Mouse (Mus musculus) kidney, embryonic 14.5 days (tissue): ENCODE data around the gene Plbd2. TPM values are rescaled to one million over a fixed set of nuclear protein-coding genes. Genes with fewer than 3 reads are reported as not detected.
A peak's percentile ranks its signal among the peaks of the same experiment; 100 is the strongest.

Experiments used
- ATAC-seq: fragments of 200-750 bp; cut with Nextera tagmentation; 2 replicates; pipeline ENCODE4 v1.8.0; 2017; ENCODE audit warnings: moderate number of reproducible peaks, mild to moderate bottlenecking, moderate TSS enrichment, moderate library complexity; ENCODE audit not compliant: low FRiP score, low TSS enrichment
- H3K27ac ChIP-seq: fragments of 300-500 bp; sonication (generic); 2 replicates; pipeline ENCODE4 v1.5.1; 2014; ENCODE audit warnings: low read depth, mild to moderate bottlenecking, low read length, moderate library complexity, mixed read lengths
- H3K27me3 ChIP-seq: fragments of 300-500 bp; sonication (generic); 2 replicates; pipeline ENCODE4 v1.6.1; 2014; ENCODE audit warnings: mild to moderate bottlenecking, low read length; ENCODE audit not compliant: control insufficient read depth, insufficient read depth
- H3K36me3 ChIP-seq: fragments of 300-500 bp; sonication (generic); 2 replicates; pipeline ENCODE4 v1.6.1; 2014; ENCODE audit warnings: low read length, mixed read lengths; ENCODE audit not compliant: control insufficient read depth, insufficient read depth
- H3K4me1 ChIP-seq: fragments of 300-500 bp; sonication (generic); 2 replicates; pipeline ENCODE4 v1.6.1; 2014; ENCODE audit warnings: low read length, mixed read lengths; ENCODE audit not compliant: control insufficient read depth, insufficient read depth
- H3K4me2 ChIP-seq: fragments of 300-500 bp; sonication (generic); replicated peaks from 2 replicates; pipeline ENCODE4 v1.6.1; 2014; ENCODE audit warnings: low read depth, mild to moderate bottlenecking, low read length
- H3K4me3 ChIP-seq: fragments of 300-500 bp; sonication (generic); 2 replicates; pipeline ENCODE4 v1.5.1; 2014; ENCODE audit warnings: mild to moderate bottlenecking, low read length
- H3K9ac ChIP-seq: fragments of 300-500 bp; sonication (generic); 2 replicates; pipeline ENCODE4 v1.6.1; 2014; ENCODE audit warnings: low read depth, mild to moderate bottlenecking, low read length, moderate library complexity
- H3K9me3 ChIP-seq: fragments of 300-500 bp; sonication (generic); 2 replicates; pipeline ENCODE4 v1.6.1; 2016; ENCODE audit warnings: low read length; ENCODE audit not compliant: control insufficient read depth
- WGBS: fragments of 180-500 bp; shearing (Covaris S2); extraction: QIAGEN DNeasy Blood & Tissue Kit; methylation state at CpG from one replicate; pipeline ENCODE4 v1.1.7; 2014; 5-methylcytosine and 5-hydroxymethylcytosine counted together
- polyA plus RNA-seq: library from polyadenylated mRNA; unstranded; fragments of >200 nt; fragmentation: Nextera tagmentation; extraction: Ambion mirVana; gene quantifications from 2 replicates; pipeline ENCODE4 v1.2.1, GENCODE M21; 2014

The Plbd2 gene
- polyA plus RNA-seq, 1 experiment from 2014 or later: 44.5 TPM

DNA sequence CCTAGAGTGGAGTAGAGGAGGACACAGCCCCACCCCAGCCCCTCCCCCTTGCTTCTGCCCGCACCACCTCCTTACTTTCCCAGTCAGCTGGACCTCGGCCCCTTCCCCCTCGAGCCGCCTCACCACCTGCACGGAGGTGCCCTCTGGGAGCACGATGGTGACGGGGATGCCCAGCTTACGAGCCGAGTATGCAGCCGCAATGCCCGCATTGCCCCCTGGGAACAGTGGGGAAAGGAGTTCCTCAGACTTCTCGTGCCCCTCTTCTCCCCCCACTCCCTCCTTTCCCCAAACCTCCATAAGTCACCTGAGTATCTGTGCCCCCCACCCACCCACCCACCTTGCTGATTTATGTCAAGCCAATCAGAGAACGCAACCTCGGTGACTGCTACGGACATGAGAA, 41.5 kb downstream of the Plbd2 start:
- Histone ChIP-seq H3K36me3 (no peaks in the 10 kb centered on the region), H3K4me1 (no peaks in the 10 kb centered on the region), H3K4me2 (no peak overlapping the region), H3K9ac (no peak overlapping the region), H3K4me3 (no peak overlapping the region), H3K27me3 (no peaks in the 10 kb centered on the region), H3K9me3 (no peaks in the 10 kb centered on the region), H3K27ac (no peak overlapping the region)
- no peak for ATAC-seq
- 69% methylated on average over 15 of the region's 15 CpGs for whole genome bisulfite sequencing

DNA sequence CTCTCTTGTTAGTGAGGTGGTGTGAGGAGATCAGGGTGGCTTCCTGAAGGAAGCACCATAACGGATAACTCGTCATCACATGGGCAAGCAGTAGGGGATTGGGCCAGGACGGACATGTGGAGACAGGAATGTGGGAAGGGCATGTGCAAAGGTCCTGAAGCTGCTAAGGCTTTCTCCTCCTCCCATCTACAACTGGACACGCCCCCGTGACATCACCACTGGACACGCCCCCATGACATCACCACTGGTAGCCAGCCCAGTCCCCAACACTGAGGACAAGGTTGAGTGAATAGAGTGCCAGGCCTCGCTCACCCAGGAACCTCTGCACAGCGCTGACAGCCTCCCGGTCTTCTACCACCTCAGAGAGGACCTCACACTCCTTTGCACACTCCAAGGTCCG, 44.3 kb downstream of the Plbd2 start:
- H3K9me3 ChIP-seq: no peaks in the 10 kb centered on the region
- H3K27ac ChIP-seq: no peak overlapping the region
- 72% methylated on average over 10 of the region's 10 CpGs for WGBS
- no peak overlapping the region for H3K4me2 ChIP-seq
- no peak overlapping the region for H3K9ac ChIP-seq
- ATAC-seq: 0 out of 2 replicates have a peak, but pooled peaks have one; percentile 11
- no peak overlapping the region for H3K4me3 ChIP-seq
- H3K4me1 ChIP-seq: no peaks in the 10 kb centered on the region
- H3K27me3 ChIP-seq: no peaks in the 10 kb centered on the region
- no peaks in the 10 kb centered on the region for H3K36me3 ChIP-seq

DNA sequence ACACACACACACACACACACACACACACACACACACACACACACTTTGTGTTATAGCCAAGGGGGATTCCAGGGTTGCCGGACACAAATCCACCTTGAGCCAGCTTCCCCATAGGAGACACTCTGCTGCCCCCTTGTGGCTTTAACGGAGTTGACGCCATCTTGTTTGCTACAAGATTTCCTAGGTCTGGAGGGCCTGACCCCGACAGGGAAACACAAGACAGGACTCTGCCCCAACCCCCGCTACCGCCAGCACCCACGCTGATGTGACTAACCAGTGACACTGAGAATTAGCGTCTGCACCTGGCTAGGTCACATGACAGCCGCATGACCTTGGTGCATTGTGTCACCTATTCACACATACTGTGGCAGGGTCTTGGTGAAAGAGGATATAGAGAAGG, 45.8 kb downstream of the Plbd2 start:
- no peak overlapping the region for H3K9ac ChIP-seq
- H3K9me3 ChIP-seq: no peaks in the 10 kb centered on the region
- ATAC-seq: peak; percentile 29; the same call in 1 of the 2 replicates

DNA sequence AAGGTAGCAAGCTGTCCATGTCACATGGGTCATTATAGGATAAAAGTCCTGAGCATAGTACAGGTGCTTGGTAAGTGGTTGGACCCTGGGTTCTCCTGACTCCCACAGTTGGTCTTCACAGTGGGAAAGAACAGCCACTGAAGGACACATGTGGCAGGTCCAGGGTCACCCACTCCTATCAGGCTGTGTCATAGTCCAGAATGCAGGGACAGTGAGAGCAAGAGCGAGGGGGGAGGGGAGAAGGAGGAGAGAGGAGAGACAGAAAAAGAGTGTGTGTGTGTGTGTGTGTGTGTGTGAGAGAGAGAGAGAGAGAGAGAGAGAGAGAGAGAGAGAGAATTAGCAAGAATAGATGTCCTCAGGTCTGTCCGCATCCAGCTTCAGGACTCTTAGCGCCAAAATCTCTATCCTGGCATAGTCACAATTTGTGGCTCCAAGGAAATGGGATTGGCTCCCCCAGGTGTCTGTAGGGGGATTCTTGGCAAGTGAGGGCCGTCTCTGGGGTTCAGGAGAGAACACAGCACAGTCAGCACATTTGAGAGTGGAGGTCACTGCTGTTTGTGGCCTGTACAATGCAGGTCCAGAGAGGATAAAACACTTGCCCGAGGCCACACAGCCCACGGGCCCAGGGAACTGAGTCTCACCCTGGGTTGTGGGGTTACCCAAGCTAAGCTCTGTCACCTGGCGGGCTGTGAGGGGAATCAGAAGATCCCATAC, 46.4 kb downstream of the Plbd2 start:
- Histone ChIP-seq H3K4me3 (no peak overlapping the region), H3K4me2 (no peak overlapping the region), H3K4me1 (no peaks in the 10 kb centered on the region), H3K9ac (no peak overlapping the region), H3K27me3 (no peaks in the 10 kb centered on the region), H3K9me3 (no peaks in the 10 kb centered on the region), H3K36me3 (no peaks in the 10 kb centered on the region), H3K27ac (no peak overlapping the region)
- 50% methylated on average over 7 of the region's 7 CpGs for WGBS
- ATAC-seq: no peak

More for the DNA sequence above, 45.8 kb downstream of the Plbd2 start:
- Histone ChIP-seq H3K4me2 (no peak overlapping the region), H3K4me1 (no peaks in the 10 kb centered on the region), H3K27me3 (no peaks in the 10 kb centered on the region), H3K4me3 (no peak overlapping the region), H3K27ac (no peak overlapping the region), H3K36me3 (no peaks in the 10 kb centered on the region)
- 6% methylated on average over 9 of the region's 9 CpGs for WGBS

DNA sequence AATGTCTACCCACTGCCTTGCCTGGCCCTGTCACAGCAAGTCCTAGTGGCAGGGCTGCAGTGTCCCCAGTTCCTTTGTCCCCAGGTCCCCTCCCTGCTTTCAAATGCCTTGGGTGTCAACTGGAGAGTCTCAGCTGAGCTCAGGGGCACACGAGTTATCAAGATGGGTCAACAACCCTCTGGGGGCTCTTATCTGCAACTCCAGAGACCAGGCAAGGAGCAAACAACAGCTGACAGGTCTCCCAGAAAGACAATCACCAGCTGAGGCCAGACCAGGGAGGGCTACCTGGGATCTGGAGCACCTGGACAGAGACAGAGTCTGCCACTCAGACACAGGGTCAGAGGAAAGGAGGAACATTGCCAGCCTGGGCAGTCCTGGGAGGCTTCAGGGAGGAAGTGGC, 47.2 kb downstream of the Plbd2 start:
- ATAC-seq: no peak
- 40% methylated on average over 1 of the region's 1 CpGs for WGBS
- no peak overlapping the region for H3K9ac ChIP-seq
- no peaks in the 10 kb centered on the region for H3K27me3 ChIP-seq
- H3K9me3 ChIP-seq: no peaks in the 10 kb centered on the region
- H3K4me1 ChIP-seq: no peaks in the 10 kb centered on the region
- no peak overlapping the region for H3K27ac ChIP-seq
- H3K4me3 ChIP-seq: no peak overlapping the region
- no peaks in the 10 kb centered on the region for H3K36me3 ChIP-seq
- no peak overlapping the region for H3K4me2 ChIP-seq

DNA sequence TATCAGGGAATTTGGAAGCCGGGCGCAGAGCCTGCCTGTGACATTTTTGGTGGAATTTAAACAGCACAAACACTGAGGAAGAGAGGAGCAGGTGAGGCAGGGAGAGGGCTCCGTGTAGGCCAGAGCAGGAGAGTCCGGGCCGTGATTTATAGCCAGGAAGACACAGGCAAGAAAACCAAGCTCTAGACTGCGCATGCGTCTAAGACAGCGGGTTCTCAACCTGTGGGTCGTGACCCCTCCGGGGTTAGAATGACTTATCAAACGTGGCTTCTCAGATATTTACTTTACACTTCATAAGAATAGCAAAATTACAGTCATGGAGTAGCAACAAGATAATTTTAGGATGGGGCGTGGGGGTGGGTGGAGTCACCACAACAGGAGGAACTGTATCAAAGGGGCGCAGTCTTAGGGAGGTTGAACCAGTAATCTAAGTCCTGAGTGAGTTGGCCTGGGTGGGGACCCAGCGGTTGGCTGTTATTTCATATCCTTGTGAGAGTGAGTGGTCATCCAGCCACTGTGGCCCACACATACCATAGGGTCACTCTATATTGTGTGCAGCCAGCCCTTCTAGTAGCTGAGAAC, 48.6 kb downstream of the Plbd2 start:
- no peaks in the 10 kb centered on the region for H3K36me3 ChIP-seq
- 0 out of 2 replicates have a peak, but pooled peaks have one; percentile 36 for ATAC-seq
- WGBS: 26% methylated on average over 14 of the region's 14 CpGs
- no peak overlapping the region for H3K4me3 ChIP-seq
- H3K9me3 ChIP-seq: no peaks in the 10 kb centered on the region
- H3K27me3 ChIP-seq: 0 out of 2 replicates have a peak, but pooled peaks cover 4% of the 10 kb centered on the region
- H3K4me2 ChIP-seq: peak overlapping the region; percentile 2; the same call in 1 of the 2 replicates
- H3K9ac ChIP-seq: no peak overlapping the region
- no peaks in the 10 kb centered on the region for H3K4me1 ChIP-seq
- H3K27ac ChIP-seq: no peak overlapping the region

DNA sequence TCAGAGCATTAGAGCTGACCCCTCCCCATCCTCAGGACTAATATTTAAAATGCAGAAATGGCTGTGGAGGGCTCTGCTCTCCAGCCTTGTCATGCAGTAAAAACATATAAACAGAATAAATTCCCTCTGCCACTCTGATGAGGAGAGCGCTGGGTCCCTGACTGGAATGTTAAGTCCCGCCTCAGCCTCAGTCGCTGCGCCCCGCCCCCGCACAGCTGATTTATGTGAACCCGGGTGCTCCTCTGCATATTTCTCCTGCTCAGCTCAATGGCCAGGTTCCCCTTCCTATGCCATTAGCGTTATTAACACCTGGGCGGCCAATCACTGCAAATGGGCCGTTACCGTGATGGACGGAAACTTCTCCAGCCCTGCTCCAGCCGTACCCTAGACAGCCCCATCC, 56.1 kb downstream of the Plbd2 start:
- no peaks in the 10 kb centered on the region for H3K9me3 ChIP-seq
- ATAC-seq: no peak; the same call in 1 of the 2 replicates
- H3K27me3 ChIP-seq: peaks cover 4% of the 10 kb centered on the region; the same call in 1 of the 2 replicates
- no peak overlapping the region for H3K9ac ChIP-seq
- 27% methylated on average over 13 of the region's 13 CpGs for WGBS
- no peak overlapping the region for H3K27ac ChIP-seq
- H3K4me2 ChIP-seq: no peak overlapping the region
- no peaks in the 10 kb centered on the region for H3K4me1 ChIP-seq
- no peaks in the 10 kb centered on the region for H3K36me3 ChIP-seq
- no peak overlapping the region for H3K4me3 ChIP-seq

DNA sequence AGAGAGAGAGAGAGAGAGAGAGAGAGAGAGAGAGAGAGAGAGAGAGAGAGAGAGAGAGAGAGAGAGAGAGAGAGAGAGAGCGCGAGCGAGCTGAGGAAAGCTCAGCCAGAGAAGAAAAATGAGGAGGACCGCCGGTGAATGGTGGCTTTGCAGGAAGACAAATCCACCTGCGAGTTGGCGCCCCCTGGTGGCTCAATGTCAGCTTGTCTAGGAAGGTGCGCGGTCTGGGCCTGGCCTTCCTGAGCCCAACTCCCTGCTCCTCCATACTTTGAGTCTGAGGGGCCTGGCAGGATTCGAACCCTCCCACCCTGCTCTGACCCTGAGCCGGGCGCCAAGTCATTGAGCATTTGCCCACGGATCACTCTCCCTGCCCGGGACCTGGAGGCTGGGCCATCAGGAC, 62.7 kb downstream of the Plbd2 start:
- no peak overlapping the region for H3K27ac ChIP-seq
- peaks cover 12% of the 10 kb centered on the region; the same call in 1 of the 2 replicates for H3K4me1 ChIP-seq
- no peaks in the 10 kb centered on the region for H3K36me3 ChIP-seq
- peaks cover 50% of the 10 kb centered on the region for H3K27me3 ChIP-seq
- WGBS: 5% methylated on average over 14 of the region's 14 CpGs
- no peak overlapping the region for H3K9ac ChIP-seq
- peak overlapping the region; percentile 26; the same call in 1 of the 2 replicates for H3K4me3 ChIP-seq
- ATAC-seq: 0 out of 2 replicates have a peak, but pooled peaks have one; percentile 62
- H3K9me3 ChIP-seq: no peaks in the 10 kb centered on the region
- peak overlapping the region; percentile 27 for H3K4me2 ChIP-seq
